Mouse (Mus musculus): ENCODE measurements around the gene Cluap1.

DNA sequence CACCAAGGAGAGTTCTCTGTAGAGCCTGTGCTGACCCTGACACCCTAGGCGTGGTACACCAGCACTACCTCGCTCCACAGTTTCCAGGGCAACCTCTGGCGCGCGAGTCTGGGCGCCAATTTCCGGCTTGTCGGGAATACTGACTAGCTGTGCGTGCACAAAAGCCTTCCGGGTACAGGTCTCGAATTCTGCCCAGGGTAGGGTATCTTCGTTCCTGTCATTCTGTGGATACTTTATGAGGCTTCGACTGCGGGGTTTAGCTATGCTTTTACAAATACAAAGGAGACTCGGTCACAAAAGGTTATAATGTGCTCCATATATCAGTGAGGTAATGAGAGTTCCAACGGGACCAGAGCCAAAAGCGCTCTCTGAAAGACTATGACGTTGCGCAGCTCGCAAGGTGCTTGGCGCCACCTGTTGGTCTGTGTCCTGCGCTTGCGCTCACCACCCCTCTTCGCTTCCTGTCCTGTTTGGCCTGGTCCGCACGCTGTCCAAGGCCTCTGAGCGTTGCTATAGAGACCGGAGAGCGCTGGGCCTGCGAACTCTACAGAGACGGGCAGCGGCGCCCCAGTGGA lies at the start of gene Cluap1, which contains the start of gene 1700037C18Rik:
- TF ChIP-seq CTCF (conservative IDR thresholded peaks at IDR 0.05; ENCODE audit: low read length) (peak; percentile 52), NANOG (IDR thresholded peaks at IDR 0.05; ENCODE audit: borderline replicate concordance, low read length) (no peak)

Data from E14TG2a.4 (cell line).